In genomic region chr17:49172052-49172799, GRCm38 (mm10) we compare ENCODE assay signal across 8 mouse cellular contexts.
DNase-seq lines count a peak whose midpoint lies in the region; ATAC-seq and TF ChIP-seq lines count a peak whose summit lies in the region.

No protein-coding gene starts in this region.

- no peak for ATAC-seq in heart, postnatal 0 days (ENCODE audit: insufficient read depth, low read depth)
- no peak for ATAC-seq in CD4-positive, CD25-positive, alpha-beta regulatory T cell, adult 4 months

- H3K9me3 ChIP-seq in heart, postnatal 0 days (replicated peaks; ENCODE audit: control insufficient read depth, low read length), result no peaks in the 10 kb centered on the region

- TF ChIP-seq EP300 in heart, postnatal 0 days (IDR thresholded peaks at IDR 0.05; ENCODE audit: low read depth), result no peak

- TF ChIP-seq POLR2A in cortical plate, adult 2 months (IDR thresholded peaks at IDR 0.05; ENCODE audit: extremely low read depth, insufficient read depth, low read length), result no peak

- H3K27me3 ChIP-seq in heart, postnatal 0 days (ENCODE audit: control insufficient read depth, insufficient read depth, low read length), result peaks cover 46% of the 10 kb centered on the region

- H3K27ac ChIP-seq in cortical plate, adult 2 months (ENCODE audit: insufficient read depth, low read length), result no peak overlapping the region
- H3K27ac ChIP-seq in heart, postnatal 0 days (ENCODE audit: low read depth), result no peak overlapping the region

- 0 out of 2 replicates have a peak, but pooled peaks have one; percentile 26 for TF ChIP-seq CTCF in cortical plate, adult 2 months (IDR thresholded peaks at IDR 0.05; ENCODE audit: extremely low read depth, insufficient read depth, low read length)
- no peak for TF ChIP-seq CTCF in heart, postnatal 0 days (IDR thresholded peaks at IDR 0.05; ENCODE audit: low read depth)

- intact Hi-C loops in left cerebral cortex, postnatal 14 days (cut with DNase I), result loop anchor here (5.0 kb wide), 1 partner anchor 240 kb away; the partner anchor contains the start of gene Lrfn2

- H3K9ac ChIP-seq in heart, postnatal 0 days (replicated peaks; ENCODE audit: low read depth, low read length), result no peak overlapping the region

- peak overlapping the region; percentile 57 for H3K4me2 ChIP-seq in heart, postnatal 0 days (ENCODE audit: low read depth, low read length)

- 9% methylated on average over 15 of the region's 15 CpGs for WGBS in heart, postnatal 0 days

- 0 out of 2 replicates have a peak overlapping the region, but pooled peaks have one; percentile 15 for H3K4me3 ChIP-seq in cortical plate, adult 2 months (ENCODE audit: insufficient read depth, low read length)
- H3K4me3 ChIP-seq in heart, postnatal 0 days (ENCODE audit: low read depth, low read length), result peak overlapping the region; percentile 28

- 0 out of 2 replicates have a peak, but pooled peaks cover 2% of the 10 kb centered on the region for H3K4me1 ChIP-seq in cortical plate, adult 2 months (ENCODE audit: control insufficient read depth, insufficient read depth, low read length)
- H3K4me1 ChIP-seq in heart, postnatal 0 days (ENCODE audit: control insufficient read depth, insufficient read depth), result peaks cover 7% of the 10 kb centered on the region; the same call in 1 of the 2 replicates

- peak; percentile 22 to 29 for DNase-seq in left cerebral cortex, adult 18-20 months (ENCODE audit: low spot score in 2 of 2)
- DNase-seq in left cerebral cortex, postnatal 14 days (ENCODE audit: low spot score in 2 of 2), result no peak
- no peak for DNase-seq in heart, postnatal 0 days (ENCODE audit: low spot score)
- DNase-seq in mesoderm, embryonic 11.5 days (ENCODE audit: low read depth, low spot score), result peak; percentile 31
- no peak for DNase-seq in cerebellum, adult 9-10 months
- DNase-seq in urinary bladder, postnatal 4 days (ENCODE audit: low spot score in 2 of 2), result no peak

- H3K36me3 ChIP-seq in heart, postnatal 0 days (replicated peaks; ENCODE audit: control insufficient read depth, insufficient read depth, low read length), result no peaks in the 10 kb centered on the region

Comparison
In these comparisons a context has a peak if more than half of its experiments do, and no peak if none do; other contexts are left out.
1. DNase-seq: peak in left cerebral cortex, adult 18-20 months (2 of 2) and mesoderm, embryonic 11.5 days (single experiment); none in left cerebral cortex, postnatal 14 days (0 of 2), heart, postnatal 0 days (single experiment), cerebellum, adult 9-10 months (single experiment) and urinary bladder, postnatal 4 days (0 of 2).